26 mouse cellular contexts compared by ENCODE assay signal in genomic region chr7:83031101-83031500, GRCm38 (mm10).
DNase-seq lines count a peak whose midpoint lies in the region; ATAC-seq and TF ChIP-seq lines count a peak whose summit lies in the region.
"Had no signal": no experiment of that assay in that cellular context is flagged by ENCODE, and none has a peak within 500 bp of the region (broad histone marks: within the 10 kb centered on the region; RNA-seq: fewer than 3 reads in every experiment).

No protein-coding gene starts in this region.

- H3K9ac ChIP-seq in MEL (ENCODE audit: control insufficient read depth, low read depth, low read length, poor library complexity, severe bottlenecking): no peak overlapping the region
- H3K9ac ChIP-seq in forebrain, embryonic 16.5 days (replicated peaks; ENCODE audit: low read depth, low read length): no peak overlapping the region
- H3K9ac ChIP-seq: embryonic facial prominence, embryonic 13.5 days; embryonic facial prominence, embryonic 15.5 days; forebrain, embryonic 12.5 days; forebrain, postnatal 0 days had no signal

- H3K4me1 ChIP-seq in G1E (ENCODE audit: insufficient read depth, low read depth, low read length): no peaks in the 10 kb centered on the region
- H3K4me1 ChIP-seq in MEL (ENCODE audit: control insufficient read depth in 1 of 2, insufficient read depth in 2 of 2, low read length in 2 of 2): 0 out of 4 replicates have a peak, but pooled peaks cover 0 to 5% of the 10 kb centered on the region in 2 experiments
- H3K4me1 ChIP-seq in forebrain, embryonic 16.5 days (replicated peaks; ENCODE audit: control insufficient read depth, insufficient read depth, low read length): no peaks in the 10 kb centered on the region

- 89% methylated on average over 2 of the region's 2 CpGs for WGBS in forebrain, embryonic 16.5 days

- H3K36me3 ChIP-seq in G1E (replicated peaks) (no peaks in the 10 kb centered on the region), MEL (ENCODE audit: control insufficient read depth in 1 of 2, insufficient read depth in 2 of 2, low read length in 2 of 2) (peaks cover 0 to 4% of the 10 kb centered on the region in 2 experiments; a peak in 1 of 4 replicates)
- no peaks in the 10 kb centered on the region for H3K36me3 ChIP-seq in forebrain, embryonic 16.5 days (ENCODE audit: control insufficient read depth, insufficient read depth)
- H3K36me3 ChIP-seq: embryonic facial prominence, embryonic 13.5 days; embryonic facial prominence, embryonic 15.5 days; forebrain, embryonic 10.5 days; forebrain, embryonic 12.5 days had no signal

- no peak overlapping the region for H3K27ac ChIP-seq in MEL (ENCODE audit: control insufficient read depth, low read depth, low read length)
- no peak overlapping the region for H3K27ac ChIP-seq in forebrain, embryonic 16.5 days (ENCODE audit: low read length)
- H3K27ac ChIP-seq: embryonic facial prominence, embryonic 13.5 days; embryonic facial prominence, embryonic 15.5 days; forebrain, embryonic 12.5 days had no signal

- peak; percentile 52 to 78 for TF ChIP-seq EP300 in MEL (IDR thresholded peaks at IDR 0.05; ENCODE audit: low read depth in 1 of 2, low read length in 2 of 2)

- H3K79me2 ChIP-seq in MEL (ENCODE audit: control insufficient read depth, insufficient read depth, low read length, poor library complexity): no peaks in the 10 kb centered on the region

- no peaks in the 10 kb centered on the region for H3K9me3 ChIP-seq in G1E (replicated peaks)
- no peaks in the 10 kb centered on the region for H3K9me3 ChIP-seq in MEL (replicated peaks; ENCODE audit: insufficient read depth, low read length)
- no peaks in the 10 kb centered on the region for H3K9me3 ChIP-seq in forebrain, embryonic 16.5 days (ENCODE audit: control insufficient read depth, low read length)
- H3K9me3 ChIP-seq: embryonic facial prominence, embryonic 13.5 days; forebrain, embryonic 10.5 days; forebrain, embryonic 12.5 days had no signal

- DNase-seq in G1E (ENCODE audit: low spot score): no peak
- peak; percentile 60 for DNase-seq in MEL (ENCODE audit: low read depth, low spot score)
- DNase-seq in left cerebral cortex, adult 11 months (ENCODE audit: low spot score): no peak
- DNase-seq in cerebellum, postnatal 10 days: no peak
- DNase-seq: adrenal gland, adult 8-10 months; adrenal gland, postnatal 14 days; adrenal gland, postnatal 36 days; cerebellum, adult 11 months; cerebellum, adult 18-20 months; cerebellum, adult 8-10 months; cerebellum, adult 9-11 months; cerebellum, postnatal 25 days; embryo, embryonic 11 days; forebrain, postnatal 0 days had no signal

- TF ChIP-seq RAD21 in MEL (IDR thresholded peaks at IDR 0.05; ENCODE audit: low read depth, low read length): no peak

- peak; percentile 15; the same call in 1 of the 2 replicates for ATAC-seq in G1E (ENCODE audit: extremely low read depth, insufficient number of reproducible peaks, low FRiP score, poor library complexity, severe bottlenecking)
- ATAC-seq in common myeloid progenitor, adult 5-6 weeks (replicated peaks; ENCODE audit: low read depth, poor library complexity, severe bottlenecking): peak; percentile 86
- peak; percentile 57 for ATAC-seq in megakaryocyte, adult 5-6 weeks (ENCODE audit: poor library complexity, severe bottlenecking)
- ATAC-seq in forebrain, embryonic 16.5 days: no peak
- ATAC-seq in cerebellum, adult (ENCODE audit: insufficient number of reproducible peaks, low FRiP score, low TSS enrichment): no peak
- ATAC-seq: activated CD4-positive, CD25-positive, alpha-beta regulatory T cell, adult 4 months; forebrain, embryonic 14.5 days; forebrain, postnatal 0 days; Patski had no signal

- H3K4me2 ChIP-seq in forebrain, embryonic 16.5 days (ENCODE audit: low read length): no peak overlapping the region
- H3K4me2 ChIP-seq: embryonic facial prominence, embryonic 13.5 days; embryonic facial prominence, embryonic 15.5 days; forebrain, embryonic 12.5 days had no signal

- H3K27me3 ChIP-seq in G1E (ENCODE audit: insufficient read depth, low read length) (no peaks in the 10 kb centered on the region), MEL (ENCODE audit: control insufficient read depth in 1 of 2, insufficient read depth in 2 of 2, low read length in 2 of 2) (no peaks in the 10 kb centered on the region)
- H3K27me3 ChIP-seq in forebrain, embryonic 16.5 days (replicated peaks; ENCODE audit: control insufficient read depth, insufficient read depth, low read length): no peaks in the 10 kb centered on the region
- H3K27me3 ChIP-seq: embryonic facial prominence, embryonic 13.5 days; embryonic facial prominence, embryonic 15.5 days; forebrain, embryonic 12.5 days had no signal

- no peak for TF ChIP-seq CTCF in G1E (IDR thresholded peaks at IDR 0.05; ENCODE audit: low read depth, low read length)
- no peak for TF ChIP-seq CTCF in MEL (IDR thresholded peaks at IDR 0.05 in 2 of 3, conservative IDR thresholded peaks at IDR 0.05 in 1 of 3; ENCODE audit: control insufficient read depth in 1 of 3, insufficient read depth in 1 of 3, low read depth in 2 of 3, low read length in 3 of 3, poor library complexity in 1 of 3, severe bottlenecking in 1 of 3)

- H3K4me3 ChIP-seq in G1E (ENCODE audit: low read depth, low read length) (no peak overlapping the region), MEL (ENCODE audit: control insufficient read depth in 1 of 2, insufficient read depth in 1 of 2, low read depth in 2 of 2, low read length in 2 of 2) (no peak overlapping the region)
- no peak overlapping the region for H3K4me3 ChIP-seq in forebrain, embryonic 16.5 days (replicated peaks; ENCODE audit: low read length)
- H3K4me3 ChIP-seq: embryonic facial prominence, embryonic 13.5 days; embryonic facial prominence, embryonic 15.5 days; erythroblast, embryonic 14.5 days; forebrain, embryonic 10.5 days; forebrain, embryonic 12.5 days had no signal

- TF ChIP-seq POLR2A in MEL (IDR thresholded peaks at IDR 0.05; ENCODE audit: control insufficient read depth in 1 of 2, insufficient read depth in 1 of 2, low read depth in 1 of 2, low read length in 2 of 2, poor library complexity in 1 of 2): no peak

TF ChIP-seq in MEL, 35 proteins besides CTCF, POLR2A, EP300 and RAD21:
- TF ChIP-seq ETS1 (IDR thresholded peaks at IDR 0.05; ENCODE audit: low read depth, low read length): 0 out of 2 replicates have a peak, but pooled peaks have one; percentile 16
- peak; percentile 55 for TF ChIP-seq GATA1 (IDR thresholded peaks at IDR 0.05; ENCODE audit: low read depth, low read length)
- TF ChIP-seq JUND (IDR thresholded peaks at IDR 0.05; ENCODE audit: low read depth, low read length): no peak

Comparison
In these comparisons a context has a peak if more than half of its experiments do, and no peak if none do; other contexts are left out.
1. ATAC-seq: peak in G1E (single experiment), common myeloid progenitor, adult 5-6 weeks (single experiment) and megakaryocyte, adult 5-6 weeks (single experiment); none in forebrain, embryonic 16.5 days (single experiment) and cerebellum, adult (single experiment).